In genomic region chr10:116557166-116557565, GRCm38 (mm10) we compare ENCODE assay signal across 18 mouse cellular contexts.
"Had no signal": no experiment of that assay in that cellular context is flagged by ENCODE, and none has a peak within 500 bp of the region (broad histone marks: within the 10 kb centered on the region; RNA-seq: fewer than 3 reads in every experiment).

No protein-coding gene starts in this region.

- DNase-seq: kidney, adult 18-20 months; kidney, adult 9 months; kidney, postnatal 14 days; kidney, postnatal 4 days; left cerebral cortex, postnatal 4 days; liver, postnatal 0 days; lung, embryonic 14.5 days; lung, postnatal 36 days had no signal

- H3K4me3 ChIP-seq: limb, embryonic 12.5 days; limb, embryonic 15.5 days; megakaryocyte, embryonic 14.5 days; midbrain, embryonic 10.5 days; midbrain, embryonic 13.5 days; myocyte had no signal

- H3K27me3 ChIP-seq: limb, embryonic 12.5 days; limb, embryonic 15.5 days; megakaryocyte, embryonic 14.5 days; midbrain, embryonic 13.5 days had no signal

- H3K27ac ChIP-seq: limb, embryonic 12.5 days; limb, embryonic 15.5 days; liver, embryonic 14.5 days; midbrain, embryonic 10.5 days; midbrain, embryonic 13.5 days had no signal

- H3K4me2 ChIP-seq: limb, embryonic 12.5 days; limb, embryonic 15.5 days; liver, embryonic 11.5 days; lung, embryonic 14.5 days; midbrain, embryonic 13.5 days had no signal

- H3K36me3 ChIP-seq: limb, embryonic 15.5 days had no signal

- ATAC-seq: liver, postnatal 0 days; lung, postnatal 0 days; midbrain, embryonic 13.5 days; midbrain, embryonic 16.5 days had no signal

- H3K9ac ChIP-seq: limb, embryonic 12.5 days; limb, embryonic 15.5 days; liver, embryonic 14.5 days; liver, postnatal 0 days; lung, embryonic 14.5 days; midbrain, embryonic 13.5 days had no signal

- H3K9me3 ChIP-seq: limb, embryonic 15.5 days had no signal
